Mouse (Mus musculus) heart, postnatal 36 days (tissue): ENCODE results near the gene 4833439L19Rik. TPM values are rescaled to one million over a fixed set of nuclear protein-coding genes. Genes with fewer than 3 reads are reported as not detected.

Experiments used
- DNase-seq, 2 experiments: peaks; one replicate each; pipeline ENCODE4 v3.0.0; 2021 to 2022
- intact Hi-C: fragments of 180-260 bp; cut with DNase I; formaldehyde crosslinking; loops from one replicate; pipeline ENCODE4 v1.15.1; 2025
- total RNA-seq, 2 experiments: library from RNA; stranded (reverse); gene quantifications; 2 replicates each; pipeline ENCODE4 v1.2.3; 2021

4833439L19Rik gene
- total RNA-seq, 2 experiments from 2014 or later, result 91.5 TPM

GRCm38 (mm10) chr13:54585831-54586230, 20.6 kb upstream of the 4833439L19Rik start:
- DNase-seq, result no peak
- intact Hi-C loops, result no loop called here

- intact Hi-C loops, result no loop called here
- no peak for DNase-seq
Observed at GRCm38 (mm10) chr13:54582860-54583259, 17.6 kb upstream of the 4833439L19Rik start.

- DNase-seq, result no peak
- intact Hi-C loops, result no loop called here
Observed at GRCm38 (mm10) chr13:54582126-54582525, 16.9 kb upstream of the 4833439L19Rik start.

GRCm38 (mm10) chr13:54581385-54581784, 16.1 kb upstream of the 4833439L19Rik start:
- DNase-seq, result no peak
- intact Hi-C loops, result no loop called here

GRCm38 (mm10) chr13:54577652-54578507, 12.6 kb upstream of the 4833439L19Rik start:
- peak in 1 of 2 experiments; percentile 36 for DNase-seq
- intact Hi-C loops, result no loop called here

- intact Hi-C loops, result loop anchor here (2.0 kb wide), 2 partner anchors 35 to 45 kb away; partner anchors contain the start of genes Cltb and Faf2
- no peak for DNase-seq
Observed at GRCm38 (mm10) chr13:54575489-54575888, 10.3 kb upstream of the 4833439L19Rik start.

- DNase-seq, result peak; percentile 78 to 83
- intact Hi-C loops, result loop anchor here (2.0 kb wide), 2 partner anchors 36 to 46 kb away; partner anchors contain the start of genes Cltb and Faf2
Observed at GRCm38 (mm10) chr13:54574854-54575481, 9.7 kb upstream of the 4833439L19Rik start, which contains the start of gene Arl10. Gene Arl10 (plus strand): TSS chr13:54575015.

GRCm38 (mm10) chr13:54572621-54573020, 7.4 kb upstream of the 4833439L19Rik start:
- intact Hi-C loops, result no loop called here
- no peak for DNase-seq

GRCm38 (mm10) chr13:54571637-54572036, 6.4 kb upstream of the 4833439L19Rik start:
- DNase-seq, result no peak
- intact Hi-C loops, result no loop called here

- intact Hi-C loops, result no loop called here
- DNase-seq, result no peak
Observed at GRCm38 (mm10) chr13:54570736-54571135, 5.5 kb upstream of the 4833439L19Rik start.

- intact Hi-C loops, result loop anchor here (10.0 kb wide), 1 partner anchor 264 kb away; no protein-coding TSS in a partner anchor
- no peak for DNase-seq
Observed at GRCm38 (mm10) chr13:54569282-54569681, 4.0 kb upstream of the 4833439L19Rik start.

GRCm38 (mm10) chr13:54568380-54568779, 3.1 kb upstream of the 4833439L19Rik start:
- DNase-seq, result no peak
- intact Hi-C loops, result loop anchor here (10.0 kb wide), 1 partner anchor 264 kb away; no protein-coding TSS in a partner anchor

- intact Hi-C loops, result loop anchor here (1.0 to 10.0 kb wide), 3 partner anchors 25 to 261 kb away; partner anchors contain the start of genes Faf2, Higd2a and Nop16
- DNase-seq, result peak; percentile 61 to 64
Observed at GRCm38 (mm10) chr13:54565594-54566345, 535 bp upstream of the 4833439L19Rik start.

GRCm38 (mm10) chr13:54564232-54565200, 719 bp downstream of the 4833439L19Rik start:
- intact Hi-C loops, result loop anchor here (1.0 to 10.0 kb wide), 5 partner anchors 26 to 260 kb away; partner anchors contain the start of genes Faf2, Higd2a, Nop16 and Thoc3
- no peak for DNase-seq

GRCm38 (mm10) chr13:54562562-54562961, 2.7 kb downstream of the 4833439L19Rik start:
- intact Hi-C loops, result loop anchor here (5.0 to 10.0 kb wide), 3 partner anchors 95 to 258 kb away; partner anchors contain the start of gene Thoc3

GRCm38 (mm10) chr13:54560608-54561007, 4.6 kb downstream of the 4833439L19Rik start:
- DNase-seq, result no peak
- intact Hi-C loops, result loop anchor here (5.0 to 10.0 kb wide), 3 partner anchors 93 to 256 kb away; partner anchors contain the start of gene Thoc3

More at GRCm38 (mm10) chr13:54562562-54562961, 2.7 kb downstream of the 4833439L19Rik start:
- DNase-seq, result no peak

GRCm38 (mm10) chr13:54559656-54560055, 5.6 kb downstream of the 4833439L19Rik start:
- DNase-seq, result no peak
- intact Hi-C loops, result loop anchor here (5.0 to 10.0 kb wide), 3 partner anchors 92 to 255 kb away; partner anchors contain the start of gene Thoc3

- intact Hi-C loops, result no loop called here
- DNase-seq, result no peak
Observed at GRCm38 (mm10) chr13:54557652-54558051, 7.6 kb downstream of the 4833439L19Rik start.

GRCm38 (mm10) chr13:54556796-54557195, 8.4 kb downstream of the 4833439L19Rik start:
- intact Hi-C loops, result no loop called here
- DNase-seq, result peak; percentile 42
